Mouse (Mus musculus) myocyte (in vitro differentiated cells): ENCODE measurements around the gene Suox.

ENCODE experiments used
- CEBPB ChIP-seq: IDR thresholded peaks from 2 replicates; pipeline ENCODE4 v1.6.1; 2011; ENCODE audit warnings: mild to moderate bottlenecking, moderate library complexity; ENCODE audit not compliant: poor library complexity, insufficient read depth, severe bottlenecking
- E2F4 ChIP-seq: IDR thresholded peaks from one replicate; pipeline ENCODE4 v1.6.1; 2011; ENCODE audit warnings: mild to moderate bottlenecking, control low read depth, moderate library complexity; ENCODE audit not compliant: insufficient read depth
- MAX ChIP-seq: IDR thresholded peaks from one replicate; pipeline ENCODE4 v1.6.1; 2011; ENCODE audit warnings: low read depth, mild to moderate bottlenecking, control low read depth
- MYOG ChIP-seq, 3 experiments: IDR thresholded peaks; one replicate each; pipeline ENCODE4 v1.6.1; 2011; ENCODE audit warnings: control low read depth in 2 of 3, low read depth in 2 of 3, mild to moderate bottlenecking in 2 of 3; ENCODE audit not compliant: insufficient read length in 2 of 3, control insufficient read depth in 1 of 3, insufficient read depth in 1 of 3
- POLR2A ChIP-seq: IDR thresholded peaks from one replicate; pipeline ENCODE4 v1.6.1; 2011; ENCODE audit warnings: low read depth, mild to moderate bottlenecking, control low read depth, moderate library complexity; ENCODE audit not compliant: insufficient read length
- POLR2AphosphoS2 ChIP-seq: IDR thresholded peaks from one replicate; pipeline ENCODE4 v1.6.1; 2011; ENCODE audit warnings: low read depth, control low read depth; ENCODE audit not compliant: insufficient read length
- REST ChIP-seq: IDR thresholded peaks from one replicate; pipeline ENCODE4 v1.6.1; 2011; ENCODE audit warnings: mild to moderate bottlenecking, control low read depth, moderate library complexity; ENCODE audit not compliant: insufficient read depth, insufficient read length
- TCF12 ChIP-seq: IDR thresholded peaks from one replicate; pipeline ENCODE4 v1.6.1; 2011; ENCODE audit warnings: mild to moderate bottlenecking, control low read depth; ENCODE audit not compliant: poor library complexity, insufficient read depth, severe bottlenecking
- TCF3 ChIP-seq: IDR thresholded peaks from one replicate; pipeline ENCODE4 v1.6.1; 2011; ENCODE audit warnings: low read depth, control low read depth; ENCODE audit not compliant: insufficient read length
- USF1 ChIP-seq: IDR thresholded peaks from one replicate; pipeline ENCODE4 v1.6.1; 2011; ENCODE audit warnings: low read depth, mild to moderate bottlenecking, control low read depth, moderate library complexity

DNA sequence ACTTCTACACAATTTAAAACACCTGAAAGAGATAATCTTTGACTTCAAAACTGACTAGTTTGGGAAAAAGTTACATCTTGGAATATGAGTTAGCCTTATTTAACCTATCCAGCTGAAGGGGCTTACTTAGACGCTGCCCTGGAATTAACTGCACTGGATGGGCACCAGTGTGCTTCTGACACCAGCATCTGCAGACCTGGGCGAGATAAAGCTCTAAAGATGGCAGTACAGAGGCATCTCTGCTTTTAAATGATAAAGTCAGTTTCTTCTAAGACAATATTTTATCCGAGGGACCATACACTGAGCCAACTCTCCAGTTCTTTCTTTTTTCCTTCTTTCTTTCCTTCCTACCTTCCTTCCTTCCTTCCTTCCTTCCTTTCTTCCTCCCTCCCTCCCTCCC, 9.1 kb downstream of the Suox start:
- no peak for TF ChIP-seq POLR2A
- TF ChIP-seq TCF3: no peak
- no peak for TF ChIP-seq REST
- TF ChIP-seq CEBPB: no peak
- TF ChIP-seq MAX: no peak
- no peak for TF ChIP-seq POLR2AphosphoS2
- TF ChIP-seq MYOG (IDR thresholded peaks at IDR 0.05; ENCODE audit: control insufficient read depth in 1 of 3, insufficient read depth in 1 of 3, insufficient read length in 2 of 3, low read depth in 2 of 3): no peak
- no peak for TF ChIP-seq TCF12
- TF ChIP-seq E2F4: no peak
- no peak for TF ChIP-seq USF1
